Mouse (Mus musculus) CH12.LX (cell line): Measurements from ENCODE around the gene Muc20. TPM values are rescaled to one million over a fixed set of nuclear protein-coding genes. Genes with fewer than 3 reads are reported as not detected.

Experiments
- DNase-seq: peaks from one replicate; pipeline ENCODE4 v3.0.0-alpha.2; 2013; ENCODE audit errors: extremely low read depth
- H3K27ac ChIP-seq: 2 replicates; pipeline ENCODE4 v1.5.1; 2012; ENCODE audit warnings: low read depth, mild to moderate bottlenecking, control low read depth, moderate library complexity; ENCODE audit not compliant: insufficient read depth
- H3K27me3 ChIP-seq: replicated peaks from 2 replicates; pipeline ENCODE3; 2012; ENCODE audit warnings: inconsistent platforms
- H3K36me3 ChIP-seq, 2 experiments: replicated peaks in 1 of 2; 2 replicates each; pipeline versions ENCODE3 to v1.6.1; 2012; ENCODE audit warnings: inconsistent platforms in 1 of 2, low read length in 1 of 2, mild to moderate bottlenecking in 1 of 2, mixed read lengths in 1 of 2, moderate library complexity in 1 of 2; ENCODE audit not compliant: control insufficient read depth in 1 of 2, insufficient read depth in 1 of 2
- H3K4me1 ChIP-seq, 2 experiments: 2 replicates each; pipeline ENCODE4 v1.6.1; 2012; ENCODE audit warnings: inconsistent platforms in 1 of 2, moderate library complexity in 1 of 2; ENCODE audit not compliant: insufficient read depth in 2 of 2, control insufficient read depth in 1 of 2
- H3K4me2 ChIP-seq: 2 replicates; pipeline ENCODE4 v1.6.1; 2012; ENCODE audit warnings: low read depth, mild to moderate bottlenecking, control low read depth; ENCODE audit not compliant: poor library complexity, insufficient read depth, severe bottlenecking
- H3K4me3 ChIP-seq, 3 experiments: fragments of 150-350 bp in 1 of 3; sonication (generic) in 1 of 3; replicated peaks in 1 of 3; 2 replicates each; pipeline versions ENCODE3 to v1.5.1; 2011 to 2012; ENCODE audit warnings: low read depth in 2 of 3, low read length in 2 of 3, mild to moderate bottlenecking in 2 of 3, moderate library complexity in 2 of 3, control low read depth in 1 of 3, improper control_type of control experiment in 1 of 3, inconsistent platforms in 1 of 3, mixed read lengths in 1 of 3; ENCODE audit not compliant: poor library complexity in 1 of 3
- H3K79me2 ChIP-seq: replicated peaks from 2 replicates; pipeline ENCODE4 v1.6.1; 2012; ENCODE audit warnings: mild to moderate bottlenecking, moderate library complexity; ENCODE audit not compliant: control insufficient read depth, poor library complexity, insufficient read depth, severe bottlenecking; ENCODE audit errors: extremely low read depth
- H3K9ac ChIP-seq: 2 replicates; pipeline ENCODE4 v1.6.1; 2012; ENCODE audit warnings: low read depth, mild to moderate bottlenecking, control low read depth, moderate library complexity; ENCODE audit not compliant: insufficient read depth
- H3K9me3 ChIP-seq: replicated peaks from 2 replicates; pipeline ENCODE3; 2012; ENCODE audit warnings: low read length, inconsistent platforms, mixed read lengths
- BHLHE40 ChIP-seq: IDR thresholded peaks from 2 replicates; pipeline ENCODE4 v1.6.1; 2011; ENCODE audit warnings: mild to moderate bottlenecking, low read depth, low read length, improper control_type of control experiment
- CHD2 ChIP-seq: IDR thresholded peaks from 2 replicates; pipeline ENCODE4 v1.6.1; 2011; ENCODE audit warnings: low read length, improper control_type of control experiment
- E2F4 ChIP-seq: IDR thresholded peaks from 2 replicates; pipeline ENCODE4 v1.6.1; 2011; ENCODE audit warnings: low read depth, low read length, improper control_type of control experiment; ENCODE audit not compliant: insufficient replicate concordance
- ELF1 ChIP-seq: IDR thresholded peaks from 2 replicates; pipeline ENCODE4 v1.6.1; 2014; ENCODE audit warnings: low read depth, mild to moderate bottlenecking, inconsistent platforms, low read length, improper control_type of control experiment
- ETS1 ChIP-seq: conservative IDR thresholded peaks from 2 replicates; pipeline ENCODE4 v1.6.1; 2012; ENCODE audit warnings: low read depth, mild to moderate bottlenecking, inconsistent platforms, low read length, improper control_type of control experiment, moderate library complexity
- IRF4 ChIP-seq: IDR thresholded peaks from 2 replicates; pipeline ENCODE4 v1.6.1; 2014; ENCODE audit warnings: low read depth, mild to moderate bottlenecking, inconsistent platforms, low read length, improper control_type of control experiment
- JUND ChIP-seq: conservative IDR thresholded peaks from 2 replicates; pipeline ENCODE4 v1.6.1; 2011; ENCODE audit warnings: low read depth, low read length, improper control_type of control experiment
- MAZ ChIP-seq: IDR thresholded peaks from 2 replicates; pipeline ENCODE4 v1.6.1; 2012; ENCODE audit warnings: low read depth, mild to moderate bottlenecking, inconsistent platforms, low read length, improper control_type of control experiment, moderate library complexity
- POLR2A ChIP-seq: IDR thresholded peaks from 2 replicates; pipeline ENCODE4 v1.6.1; 2011; ENCODE audit warnings: low read depth, mild to moderate bottlenecking, improper control_type of control experiment, low read length
- SIN3A ChIP-seq: IDR thresholded peaks from 2 replicates; pipeline ENCODE4 v1.6.1; 2012; ENCODE audit warnings: low read length, improper control_type of control experiment, inconsistent platforms
- SMC3 ChIP-seq: IDR thresholded peaks from 2 replicates; pipeline ENCODE4 v1.6.1; 2011; ENCODE audit warnings: low read depth, low read length, improper control_type of control experiment
- ZMIZ1 ChIP-seq: IDR thresholded peaks from 2 replicates; pipeline ENCODE4 v1.6.1; 2012; ENCODE audit warnings: low read depth, mild to moderate bottlenecking, inconsistent platforms, low read length, improper control_type of control experiment
- ZNF384 ChIP-seq: IDR thresholded peaks from 2 replicates; pipeline ENCODE4 v1.6.1; 2012; ENCODE audit warnings: low read depth, low read length, improper control_type of control experiment, inconsistent platforms
- dilution Hi-C: fragments of 300-500 bp; cut with MboI; formaldehyde crosslinking; loops from 2 replicates; pipeline ENCODE4 v1.14.3; 2020; ENCODE audit warnings: low sequenced_read_pairs; ENCODE audit not compliant: extremely low pct_unique_long_range_greater_than_20kb, extremely low pct_ligation_motif_present
- in situ Hi-C: fragments of 300-500 bp; cut with MboI; formaldehyde crosslinking; loops from 3 replicates; pipeline ENCODE4 v1.14.3; 2019; ENCODE audit warnings: low sequenced_read_pairs, low pct_ligation_motif_present, low pct_unique_long_range_greater_than_20kb, mixed read lengths
- polyA plus RNA-seq: library from polyadenylated mRNA; unstranded; fragments of >175 nt; gene quantifications from 2 replicates; pipeline ENCODE4 v1.2.1, GENCODE M21; 2012; ENCODE audit warnings: low read depth; ENCODE audit not compliant: insufficient read length
- total RNA-seq, 2 experiments: library from RNA; depleted of rRNA; stranded (reverse); fragments of 300-350 nt in 1 of 2; fragments of >200 nt in 1 of 2; gene quantifications; 2 replicates each; pipeline ENCODE4 v1.2.3; 2012 to 2014

Gene Muc20
- total and polyA plus RNA-seq, 3 experiments = 0.36 to 1.4 (median 0.42) TPM

- H3K36me3 ChIP-seq = peaks cover 0 to 3% of the 10 kb centered on the region in 2 experiments
- TF ChIP-seq MAZ = no peak
- TF ChIP-seq SMC3 = no peak
- no peak for TF ChIP-seq BHLHE40
- no peak for TF ChIP-seq ELF1
- no peak for TF ChIP-seq ZMIZ1
- no peak for TF ChIP-seq ETS1
- TF ChIP-seq, all 38 proteins: peak for 0
- Histone ChIP-seq H3K4me1 (peaks cover 3 to 12% of the 10 kb centered on the region in 2 experiments; a peak in 2 of 4 replicates), H3K4me2 (no peak overlapping the region), H3K27me3 (no peaks in the 10 kb centered on the region), H3K4me3 (no peak overlapping the region), H3K9ac (no peak overlapping the region), H3K9me3 (peaks cover 2% of the 10 kb centered on the region), H3K79me2 (no peaks in the 10 kb centered on the region), H3K27ac (no peak overlapping the region)
- dilution Hi-C loops (no loop called here), in situ Hi-C loops (no loop called here)
- no peak for DNase-seq
These were observed 13.7 kb downstream of the Muc20 start for GRCm38 (mm10) chr16:32783324-32784062.

GRCm38 (mm10) chr16:32778956-32779355 is 18.3 kb downstream of the Muc20 start:
- Histone ChIP-seq H3K4me2 (no peak overlapping the region), H3K4me3 (no peak overlapping the region), H3K79me2 (no peaks in the 10 kb centered on the region), H3K27me3 (peaks cover 14% of the 10 kb centered on the region), H3K27ac (no peak overlapping the region), H3K9me3 (no peaks in the 10 kb centered on the region), H3K36me3 (no peaks in the 10 kb centered on the region), H3K9ac (no peak overlapping the region), H3K4me1 (peaks cover 3 to 12% of the 10 kb centered on the region in 2 experiments; a peak in 2 of 4 replicates)
- dilution Hi-C loops (no loop called here), in situ Hi-C loops (loop anchor here (5.0 kb wide), 1 partner anchor 52 kb away; no protein-coding TSS in a partner anchor)
- TF ChIP-seq POLR2A (no peak), IRF4 (no peak), SIN3A (no peak), ELF1 (no peak), BHLHE40 (no peak), ZNF384 (no peak), E2F4 (no peak), MAZ (no peak), JUND (no peak), CHD2 (no peak)
- no peak for DNase-seq
